Mouse (Mus musculus): Measurements from ENCODE around the gene Med22.

The Med22 gene

GRCm38 (mm10) chr2:26870666-26871065 lies 39.8 kb downstream of the Med22 start:
- no peak for DNase-seq (ENCODE audit: low spot score in 2 of 2)

- DNase-seq (ENCODE audit: low spot score in 2 of 2), result no peak
Observed at GRCm38 (mm10) chr2:26864879-26865278, 45.6 kb downstream of the Med22 start, which contains the start of gene Abo. Gene Abo (minus strand): TSS chr2:26864979.

- DNase-seq (ENCODE audit: low spot score in 2 of 2), result no peak
Observed at GRCm38 (mm10) chr2:26862856-26863255, 47.6 kb downstream of the Med22 start.
